Mouse (Mus musculus) liver, postnatal 0 days (tissue): ENCODE results near the gene Snx5.

ENCODE experiments used
- CTCF ChIP-seq: sonication (generic); IDR thresholded peaks from 2 replicates; pipeline ENCODE4 v1.5.1; 2016; ENCODE audit warnings: antibody characterized with exemption, low read depth
- EP300 ChIP-seq: IDR thresholded peaks from 2 replicates; pipeline ENCODE4 v1.6.1; 2016; ENCODE audit warnings: antibody characterized with exemption, low read depth, mild to moderate bottlenecking

DNA sequence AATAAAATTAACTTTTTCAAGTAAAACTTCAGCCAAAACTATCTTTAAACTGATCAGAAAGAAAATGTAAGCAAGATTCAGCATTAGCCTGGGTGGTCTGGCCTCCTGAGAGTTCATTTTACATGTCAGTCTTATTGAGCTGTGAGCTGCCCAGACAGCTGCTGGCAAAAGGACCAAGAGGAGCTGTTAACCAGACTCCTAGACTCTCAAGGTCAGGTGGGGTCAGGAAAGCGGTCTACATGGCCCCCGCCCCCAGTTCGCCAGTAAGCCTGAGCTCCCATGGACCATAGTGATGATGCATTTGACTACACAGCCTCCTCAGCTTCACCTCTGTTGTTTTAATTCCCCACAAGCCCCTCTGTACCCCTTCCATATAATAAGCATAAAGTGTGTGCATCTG, 34.9 kb downstream of the Snx5 start:
- no peak for TF ChIP-seq CTCF
- no peak for TF ChIP-seq EP300
